Mouse (Mus musculus) cerebellum, adult 9-11 months (tissue): ENCODE measurements around the gene Ikzf2.

Experiments
- DNase-seq: peaks from one replicate; pipeline ENCODE4 v3.0.0; 2022

Ikzf2 gene

GRCm38 (mm10) chr1:69585546-69585945, 101.5 kb downstream of the Ikzf2 start:
- DNase-seq, result no peak

- DNase-seq, result no peak
Measured at GRCm38 (mm10) chr1:69583932-69584659, 102.9 kb downstream of the Ikzf2 start.

GRCm38 (mm10) chr1:69578917-69579316, 108.1 kb downstream of the Ikzf2 start:
- DNase-seq, result no peak

GRCm38 (mm10) chr1:69559443-69560090, 127.5 kb downstream of the Ikzf2 start:
- no peak for DNase-seq

GRCm38 (mm10) chr1:69555636-69556151, 131.4 kb downstream of the Ikzf2 start:
- DNase-seq, result no peak

GRCm38 (mm10) chr1:69549987-69550386, 137.1 kb downstream of the Ikzf2 start:
- no peak for DNase-seq

- DNase-seq, result no peak
Measured at GRCm38 (mm10) chr1:69545885-69546253, 141.2 kb downstream of the Ikzf2 start.

GRCm38 (mm10) chr1:69545217-69545884, 141.7 kb downstream of the Ikzf2 start:
- DNase-seq, result no peak

GRCm38 (mm10) chr1:69543774-69544597, 143.1 kb downstream of the Ikzf2 start:
- no peak for DNase-seq

- DNase-seq, result no peak
Measured at GRCm38 (mm10) chr1:69542546-69542945, 144.5 kb downstream of the Ikzf2 start.

- DNase-seq, result no peak
Measured at GRCm38 (mm10) chr1:69538663-69539062, 148.4 kb downstream of the Ikzf2 start.

- no peak for DNase-seq
Measured at GRCm38 (mm10) chr1:69537619-69538018, 149.4 kb downstream of the Ikzf2 start.

GRCm38 (mm10) chr1:69535507-69535906, 151.5 kb downstream of the Ikzf2 start:
- no peak for DNase-seq

GRCm38 (mm10) chr1:69533048-69533447, 154.0 kb downstream of the Ikzf2 start:
- DNase-seq, result no peak

GRCm38 (mm10) chr1:69528696-69529095, 158.3 kb downstream of the Ikzf2 start:
- no peak for DNase-seq

- no peak for DNase-seq
Measured at GRCm38 (mm10) chr1:69521656-69522055, 165.4 kb downstream of the Ikzf2 start.

GRCm38 (mm10) chr1:69519356-69519755, 167.7 kb downstream of the Ikzf2 start:
- DNase-seq, result no peak

GRCm38 (mm10) chr1:69518012-69518411, 169.0 kb downstream of the Ikzf2 start:
- no peak for DNase-seq

- DNase-seq, result no peak
Measured at GRCm38 (mm10) chr1:69516144-69516543, 170.9 kb downstream of the Ikzf2 start.

GRCm38 (mm10) chr1:69513595-69514250, 173.3 kb downstream of the Ikzf2 start:
- no peak for DNase-seq

GRCm38 (mm10) chr1:69508275-69508674, 178.8 kb downstream of the Ikzf2 start:
- no peak for DNase-seq

GRCm38 (mm10) chr1:69507513-69507912, 179.5 kb downstream of the Ikzf2 start:
- DNase-seq, result no peak
